Mouse (Mus musculus): ENCODE measurements at regions not wholly inside any gene's neighbourhood (a gene's known extent, or its start where the extent isn't known, plus 50 kb on each side); places are given as distances from the start of the nearest gene placed in this dataset.
"Not testable (repeated sequence)": the region's sequence is repeated elsewhere in the genome, so short reads cannot be mapped to it uniquely, and the experiment has no call there.

GRCm38 (mm10) chr13:12726831-12727230 is 73.0 kb downstream of the Prl2c3 start:
- peak; percentile 71 for DNase-seq (ENCODE audit: low read depth, low spot score)
- not testable (repeated sequence) for H3K36me3 ChIP-seq (ENCODE audit: control insufficient read depth, insufficient read depth, low read length, poor library complexity, severe bottlenecking); H3K27me3 ChIP-seq (ENCODE audit: control insufficient read depth, insufficient read depth, low read length, poor library complexity, severe bottlenecking)

GRCm38 (mm10) chr13:12717972-12718546 is 81.8 kb downstream of the Prl2c3 start:
- not testable (repeated sequence) for H3K27me3 ChIP-seq (ENCODE audit: control insufficient read depth, insufficient read depth, low read length, poor library complexity, severe bottlenecking); H3K36me3 ChIP-seq (ENCODE audit: control insufficient read depth, insufficient read depth, low read length, poor library complexity, severe bottlenecking)
- peak; percentile 80 for DNase-seq (ENCODE audit: low read depth, low spot score)

- DNase-seq (ENCODE audit: low read depth, low spot score): peak; percentile 63
- Histone ChIP-seq H3K27me3 (ENCODE audit: control insufficient read depth, insufficient read depth, low read length, poor library complexity, severe bottlenecking) (no peaks in the 10 kb centered on the region), H3K36me3 (ENCODE audit: control insufficient read depth, insufficient read depth, low read length, poor library complexity, severe bottlenecking) (no peaks in the 10 kb centered on the region)
Observed at GRCm38 (mm10) chr13:12711471-12712273, 88.2 kb downstream of the Prl2c3 start.

GRCm38 (mm10) chr13:12702804-12703612 is 96.9 kb downstream of the Prl2c3 start:
- H3K27me3 ChIP-seq (ENCODE audit: control insufficient read depth, insufficient read depth, low read length, poor library complexity, severe bottlenecking): not testable (repeated sequence)

GRCm38 (mm10) chr13:12702111-12702803 is 97.6 kb downstream of the Prl2c3 start:
- not testable (repeated sequence) for H3K27me3 ChIP-seq (ENCODE audit: control insufficient read depth, insufficient read depth, low read length, poor library complexity, severe bottlenecking); DNase-seq (ENCODE audit: low read depth, low spot score); H3K36me3 ChIP-seq (ENCODE audit: control insufficient read depth, insufficient read depth, low read length, poor library complexity, severe bottlenecking)

More at GRCm38 (mm10) chr13:12702804-12703612, 96.9 kb downstream of the Prl2c3 start:
- not testable (repeated sequence) for H3K36me3 ChIP-seq (ENCODE audit: control insufficient read depth, insufficient read depth, low read length, poor library complexity, severe bottlenecking); DNase-seq (ENCODE audit: low read depth, low spot score)

GRCm38 (mm10) chr13:12693593-12694118 is 106.2 kb downstream of the Prl2c3 start:
- H3K27me3 ChIP-seq (ENCODE audit: control insufficient read depth, insufficient read depth, low read length, poor library complexity, severe bottlenecking); DNase-seq (ENCODE audit: low read depth, low spot score); H3K36me3 ChIP-seq (ENCODE audit: control insufficient read depth, insufficient read depth, low read length, poor library complexity, severe bottlenecking): not testable (repeated sequence)

- H3K27me3 ChIP-seq (ENCODE audit: control insufficient read depth, insufficient read depth, low read length, poor library complexity, severe bottlenecking); H3K36me3 ChIP-seq (ENCODE audit: control insufficient read depth, insufficient read depth, low read length, poor library complexity, severe bottlenecking); DNase-seq (ENCODE audit: low read depth, low spot score): not testable (repeated sequence)
Observed at GRCm38 (mm10) chr13:12688778-12689177, 111.1 kb downstream of the Prl2c3 start.

GRCm38 (mm10) chr13:12688149-12688548 is 111.7 kb downstream of the Prl2c3 start:
- not testable (repeated sequence) for H3K36me3 ChIP-seq (ENCODE audit: control insufficient read depth, insufficient read depth, low read length, poor library complexity, severe bottlenecking); DNase-seq (ENCODE audit: low read depth, low spot score); H3K27me3 ChIP-seq (ENCODE audit: control insufficient read depth, insufficient read depth, low read length, poor library complexity, severe bottlenecking)

- DNase-seq (ENCODE audit: low read depth, low spot score): not testable (repeated sequence)
Observed at GRCm38 (mm10) chr13:12680954-12681571, 115.4 kb downstream of the Ero1lb start.

GRCm38 (mm10) chr13:12680283-12680953 is 114.7 kb downstream of the Ero1lb start:
- peak; percentile 75 for DNase-seq (ENCODE audit: low read depth, low spot score)
- H3K27me3 ChIP-seq (ENCODE audit: control insufficient read depth, insufficient read depth, low read length, poor library complexity, severe bottlenecking); H3K36me3 ChIP-seq (ENCODE audit: control insufficient read depth, insufficient read depth, low read length, poor library complexity, severe bottlenecking): not testable (repeated sequence)

More at GRCm38 (mm10) chr13:12680954-12681571, 115.4 kb downstream of the Ero1lb start:
- H3K36me3 ChIP-seq (ENCODE audit: control insufficient read depth, insufficient read depth, low read length, poor library complexity, severe bottlenecking); H3K27me3 ChIP-seq (ENCODE audit: control insufficient read depth, insufficient read depth, low read length, poor library complexity, severe bottlenecking): not testable (repeated sequence)

- Histone ChIP-seq H3K27me3 (ENCODE audit: control insufficient read depth, insufficient read depth, low read length, poor library complexity, severe bottlenecking) (no peaks in the 10 kb centered on the region), H3K36me3 (ENCODE audit: control insufficient read depth, insufficient read depth, low read length, poor library complexity, severe bottlenecking) (no peaks in the 10 kb centered on the region)
- no peak for DNase-seq (ENCODE audit: low read depth, low spot score)
Observed at GRCm38 (mm10) chr13:12677372-12677771, 111.7 kb downstream of the Ero1lb start.

GRCm38 (mm10) chr13:12671011-12671410 is 105.3 kb downstream of the Ero1lb start:
- DNase-seq (ENCODE audit: low read depth, low spot score); H3K27me3 ChIP-seq (ENCODE audit: control insufficient read depth, insufficient read depth, low read length, poor library complexity, severe bottlenecking); H3K36me3 ChIP-seq (ENCODE audit: control insufficient read depth, insufficient read depth, low read length, poor library complexity, severe bottlenecking): not testable (repeated sequence)

GRCm38 (mm10) chr13:12668742-12669141 is 103.1 kb downstream of the Ero1lb start:
- not testable (repeated sequence) for DNase-seq (ENCODE audit: low read depth, low spot score)

More at GRCm38 (mm10) chr13:12668742-12669141, 103.1 kb downstream of the Ero1lb start:
- not testable (repeated sequence) for H3K36me3 ChIP-seq (ENCODE audit: control insufficient read depth, insufficient read depth, low read length, poor library complexity, severe bottlenecking); H3K27me3 ChIP-seq (ENCODE audit: control insufficient read depth, insufficient read depth, low read length, poor library complexity, severe bottlenecking)
